Mouse (Mus musculus) lung, embryonic 16.5 days (tissue): ENCODE results near the gene Zscan12. TPM values are rescaled to one million over a fixed set of nuclear protein-coding genes. Genes with fewer than 3 reads are reported as not detected.
A peak's percentile ranks its signal among the peaks of the same experiment; 100 is the strongest.

Source experiments
- ATAC-seq: fragments of 200-750 bp; cut with Nextera tagmentation; 2 replicates; pipeline ENCODE4 v1.8.0; 2017; ENCODE audit warnings: low read depth, mild to moderate bottlenecking, moderate library complexity
- H3K27ac ChIP-seq: fragments of 300-500 bp; sonication (generic); 2 replicates; pipeline ENCODE4 v1.5.1; 2014; ENCODE audit warnings: mild to moderate bottlenecking, control low read depth, low read length
- H3K27me3 ChIP-seq: fragments of 300-500 bp; sonication (generic); 2 replicates; pipeline ENCODE4 v1.6.1; 2014; ENCODE audit warnings: low read depth, low read length, mixed read lengths; ENCODE audit not compliant: control insufficient read depth, insufficient read depth
- H3K36me3 ChIP-seq: fragments of 300-500 bp; sonication (generic); 2 replicates; pipeline ENCODE4 v1.6.1; 2014; ENCODE audit warnings: low read length; ENCODE audit not compliant: control insufficient read depth, insufficient read depth
- H3K4me1 ChIP-seq: fragments of 300-500 bp; sonication (generic); replicated peaks from 2 replicates; pipeline ENCODE4 v1.6.1; 2014; ENCODE audit warnings: low read length, mixed read lengths; ENCODE audit not compliant: control insufficient read depth, insufficient read depth
- H3K4me2 ChIP-seq: fragments of 300-500 bp; sonication (generic); 2 replicates; pipeline ENCODE4 v1.6.1; 2014; ENCODE audit warnings: low read depth, low read length, control low read depth
- H3K4me3 ChIP-seq: fragments of 300-500 bp; sonication (generic); 2 replicates; pipeline ENCODE4 v1.5.1; 2014; ENCODE audit warnings: mild to moderate bottlenecking, low read length, control low read depth
- H3K9ac ChIP-seq: fragments of 300-500 bp; sonication (generic); 2 replicates; pipeline ENCODE4 v1.6.1; 2014; ENCODE audit warnings: low read length, control low read depth
- H3K9me3 ChIP-seq: fragments of 300-500 bp; sonication (generic); 2 replicates; pipeline ENCODE4 v1.6.1; 2016; ENCODE audit warnings: low read length; ENCODE audit not compliant: control insufficient read depth
- WGBS: fragments of 180-500 bp; shearing (Covaris S2); extraction: QIAGEN DNeasy Blood & Tissue Kit; methylation state at CpG from one replicate; pipeline ENCODE4 v1.1.7; 2014; 5-methylcytosine and 5-hydroxymethylcytosine counted together
- polyA plus RNA-seq: library from polyadenylated mRNA; unstranded; fragments of >200 nt; fragmentation: Nextera tagmentation; extraction: Ambion mirVana; gene quantifications from 2 replicates; pipeline ENCODE4 v1.2.1, GENCODE M21; 2015

Zscan12 gene
- polyA plus RNA-seq, 1 experiment from 2014 or later, result 11.5 TPM

- H3K4me1 ChIP-seq, result peaks cover 8% of the 10 kb centered on the region
- ATAC-seq, result no peak
- peaks cover 28% of the 10 kb centered on the region for H3K36me3 ChIP-seq
- no peak overlapping the region for H3K27ac ChIP-seq
- H3K9ac ChIP-seq, result no peak overlapping the region
- H3K4me3 ChIP-seq, result no peak overlapping the region
- no peak overlapping the region for H3K4me2 ChIP-seq
- 83% methylated on average over 2 of the region's 2 CpGs for WGBS
- no peaks in the 10 kb centered on the region for H3K27me3 ChIP-seq
- no peaks in the 10 kb centered on the region for H3K9me3 ChIP-seq
These were observed 34.9 kb downstream of the Zscan12 start for GRCm38 (mm10) chr13:21397486-21397885.

- Histone ChIP-seq H3K27me3 (no peaks in the 10 kb centered on the region), H3K4me3 (peak overlapping the region; percentile 68), H3K9ac (peak overlapping the region; percentile 79), H3K36me3 (peaks cover 7% of the 10 kb centered on the region), H3K4me2 (peak overlapping the region; percentile 76), H3K27ac (no peak overlapping the region), H3K9me3 (no peaks in the 10 kb centered on the region), H3K4me1 (peaks cover 8% of the 10 kb centered on the region)
- no peak for ATAC-seq
- WGBS, result 62% methylated on average over 3 of the region's 3 CpGs
These were observed 38.5 kb downstream of the Zscan12 start for GRCm38 (mm10) chr13:21401166-21401565.

GRCm38 (mm10) chr13:21401636-21402286 is 39.1 kb downstream of the Zscan12 start:
- peak overlapping the region; percentile 76 for H3K4me2 ChIP-seq
- peak overlapping the region; percentile 79 for H3K9ac ChIP-seq
- H3K36me3 ChIP-seq, result peaks cover 7% of the 10 kb centered on the region
- WGBS, result 4% methylated on average over 12 of the region's 12 CpGs
- H3K4me1 ChIP-seq, result peaks cover 8% of the 10 kb centered on the region
- no peaks in the 10 kb centered on the region for H3K9me3 ChIP-seq
- peak; percentile 29 for ATAC-seq
- H3K27ac ChIP-seq, result peak overlapping the region; percentile 45
- H3K4me3 ChIP-seq, result peak overlapping the region; percentile 68
- no peaks in the 10 kb centered on the region for H3K27me3 ChIP-seq

- peaks cover 7% of the 10 kb centered on the region for H3K36me3 ChIP-seq
- WGBS, result under 1% methylated on average over 35 of the region's 35 CpGs
- peak; percentile 95 for ATAC-seq
These were observed 39.7 kb downstream of the Zscan12 start, which contains the start of gene Zkscan3 for GRCm38 (mm10) chr13:21402287-21402846. Gene Zkscan3, minus strand, starts transcription at chr13:21402755.

GRCm38 (mm10) chr13:21402848-21403247 is 40.2 kb downstream of the Zscan12 start:
- Histone ChIP-seq H3K9ac (peak overlapping the region; percentile 79), H3K4me2 (peak overlapping the region; percentile 76), H3K27ac (no peak overlapping the region), H3K4me1 (peaks cover 10% of the 10 kb centered on the region), H3K36me3 (peaks cover 7% of the 10 kb centered on the region), H3K4me3 (peak overlapping the region; percentile 68), H3K27me3 (no peaks in the 10 kb centered on the region), H3K9me3 (no peaks in the 10 kb centered on the region)
- peak; percentile 16 for ATAC-seq
- WGBS, result 0% methylated on average over 2 of the region's 2 CpGs

More at GRCm38 (mm10) chr13:21402287-21402846, 39.7 kb downstream of the Zscan12 start, which contains the start of gene Zkscan3:
- H3K4me3 ChIP-seq, result peak within 1 kb of the TSS; percentile 68
- peaks cover 8% of the 10 kb centered on the region for H3K4me1 ChIP-seq
- no peaks in the 10 kb centered on the region for H3K9me3 ChIP-seq
- H3K4me2 ChIP-seq, result peak within 1 kb of the TSS; percentile 76
- H3K27ac ChIP-seq, result peak within 1 kb of the TSS; percentile 45
- H3K9ac ChIP-seq, result peak within 1 kb of the TSS; percentile 79
- H3K27me3 ChIP-seq, result no peaks in the 10 kb centered on the region

GRCm38 (mm10) chr13:21407341-21407740 is 44.7 kb downstream of the Zscan12 start:
- Histone ChIP-seq H3K9ac (no peak overlapping the region), H3K4me3 (no peak overlapping the region; the same call in 1 of the 2 replicates), H3K4me2 (peak overlapping the region; percentile 71), H3K9me3 (no peaks in the 10 kb centered on the region), H3K36me3 (no peaks in the 10 kb centered on the region), H3K27ac (no peak overlapping the region), H3K27me3 (no peaks in the 10 kb centered on the region), H3K4me1 (peaks cover 3% of the 10 kb centered on the region)
- no peak for ATAC-seq
- WGBS, result 74% methylated on average over 11 of the region's 11 CpGs

- H3K4me1 ChIP-seq, result peaks cover 3% of the 10 kb centered on the region
- H3K4me3 ChIP-seq, result peak overlapping the region; percentile 49
- 2% methylated on average over 27 of the region's 27 CpGs for WGBS
- peak overlapping the region; percentile 63 for H3K9ac ChIP-seq
- H3K9me3 ChIP-seq, result no peaks in the 10 kb centered on the region
- H3K36me3 ChIP-seq, result no peaks in the 10 kb centered on the region
- peak overlapping the region; percentile 71 for H3K4me2 ChIP-seq
- ATAC-seq, result peak; percentile 99
- peak overlapping the region; percentile 34 for H3K27ac ChIP-seq
- no peaks in the 10 kb centered on the region for H3K27me3 ChIP-seq
These were observed 45.6 kb downstream of the Zscan12 start for GRCm38 (mm10) chr13:21407969-21408804.

- no peaks in the 10 kb centered on the region for H3K27me3 ChIP-seq
- H3K27ac ChIP-seq, result peak overlapping the region; percentile 34
- H3K36me3 ChIP-seq, result no peaks in the 10 kb centered on the region
- no peak for ATAC-seq
- peak overlapping the region; percentile 63 for H3K9ac ChIP-seq
- H3K4me2 ChIP-seq, result peak overlapping the region; percentile 71
- peaks cover 3% of the 10 kb centered on the region for H3K4me1 ChIP-seq
- WGBS, result 49% methylated on average over 11 of the region's 11 CpGs
- peak overlapping the region; percentile 49 for H3K4me3 ChIP-seq
- H3K9me3 ChIP-seq, result no peaks in the 10 kb centered on the region
These were observed 46.3 kb downstream of the Zscan12 start for GRCm38 (mm10) chr13:21408805-21409459.
